Mouse (Mus musculus) cerebellum, adult 2 months (tissue): ENCODE results near the gene Ankdd1a.

Source experiments
- CTCF ChIP-seq: fragments of 200-500 bp; IDR thresholded peaks from 2 replicates; pipeline ENCODE4 v1.5.1; 2011; ENCODE audit warnings: low read depth, mild to moderate bottlenecking, control low read depth, low read length, moderate library complexity, borderline replicate concordance; ENCODE audit not compliant: insufficient read depth
- POLR2A ChIP-seq: fragments of 200-500 bp; IDR thresholded peaks from 2 replicates; pipeline ENCODE4 v1.6.1; 2011; ENCODE audit warnings: low read length, control low read depth, borderline replicate concordance; ENCODE audit not compliant: insufficient read depth

DNA sequence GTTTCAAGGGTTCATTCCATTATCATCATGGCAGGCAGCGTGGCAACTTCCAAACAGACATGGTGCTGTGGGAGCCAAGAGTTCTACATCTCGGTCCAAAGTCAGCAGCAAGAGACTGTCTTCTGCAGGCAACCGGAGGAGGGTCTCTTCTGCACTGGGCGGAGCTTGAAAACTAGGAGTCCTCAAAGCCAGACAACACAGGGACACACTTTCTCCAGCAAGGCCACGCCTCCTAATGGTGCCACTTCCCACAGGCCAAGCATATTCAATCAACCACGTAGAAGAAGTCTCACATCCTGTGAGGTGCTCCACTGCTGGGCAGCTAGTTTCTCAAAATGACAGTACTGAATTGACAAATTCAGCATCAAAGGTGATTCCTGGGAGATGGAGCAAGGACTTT lies 72.0 kb downstream of the Ankdd1a start:
- TF ChIP-seq CTCF (no peak), POLR2A (no peak)
